Mouse (Mus musculus) thymus, adult 2 months (tissue): ENCODE results near the gene Mycbpap.

ENCODE experiments used
- CTCF ChIP-seq: fragments of 200-500 bp; IDR thresholded peaks from 2 replicates; pipeline ENCODE4 v1.5.1; 2012; ENCODE audit warnings: mild to moderate bottlenecking, control low read depth, low read length, moderate library complexity, borderline replicate concordance; ENCODE audit not compliant: control insufficient read depth, poor library complexity, insufficient read depth; ENCODE audit errors: extremely low read depth
- POLR2A ChIP-seq: fragments of 200-500 bp; IDR thresholded peaks from 2 replicates; pipeline ENCODE4 v1.6.1; 2012; ENCODE audit warnings: mild to moderate bottlenecking, low read length, control low read depth, moderate library complexity; ENCODE audit not compliant: control insufficient read depth, poor library complexity, insufficient read depth; ENCODE audit errors: extremely low read depth

DNA sequence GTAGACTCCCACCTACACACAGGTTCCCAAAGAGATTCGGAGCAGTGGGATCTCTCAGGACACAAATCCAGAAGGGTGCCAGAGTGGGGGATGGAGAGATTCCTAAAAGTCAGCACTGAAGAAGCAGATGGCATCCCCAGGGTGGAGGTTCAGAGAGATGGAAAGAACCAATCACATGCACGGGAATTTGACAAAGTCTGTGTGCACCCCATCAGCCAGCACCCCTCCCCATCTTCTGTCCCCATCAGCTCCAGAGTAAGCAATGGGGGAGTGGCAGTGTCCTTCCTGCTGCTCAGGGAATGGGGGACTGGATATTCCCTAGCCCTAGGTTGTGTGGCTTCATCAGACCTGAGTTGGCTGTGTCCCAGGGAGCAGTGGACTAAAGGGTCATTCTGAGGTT, 22.5 kb downstream of the Mycbpap start:
- TF ChIP-seq CTCF: no peak
- no peak for TF ChIP-seq POLR2A
